Comparison of ENCODE assay signal across 28 mouse cellular contexts in the genomic region with DNA sequence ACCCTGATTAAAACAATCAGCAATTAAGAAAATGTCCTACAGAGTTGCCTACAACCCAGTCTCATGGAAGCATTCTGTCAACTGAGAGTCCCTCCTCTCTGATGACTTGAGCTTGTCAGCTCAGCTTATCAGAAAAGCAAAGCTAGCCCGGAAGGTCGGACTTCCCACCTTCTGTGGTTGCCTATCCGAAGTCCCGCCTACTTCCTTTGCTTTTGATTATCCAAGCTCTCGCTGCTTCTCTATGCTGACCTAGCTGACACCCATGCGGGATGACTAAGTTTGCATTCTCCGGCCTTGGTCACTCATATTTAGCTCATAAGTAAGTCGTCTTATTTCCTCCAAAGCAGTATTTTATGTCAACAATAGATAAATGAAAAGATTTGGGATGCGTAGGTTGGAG.
A peak's percentile ranks its signal among the peaks of the same experiment; 100 is the strongest.
DNase-seq lines count a peak whose midpoint lies in the region; ATAC-seq and TF ChIP-seq lines count a peak whose summit lies in the region.
"Had no signal": no experiment of that assay in that cellular context is flagged by ENCODE, and none has a peak within 500 bp of the region (broad histone marks: within the 10 kb centered on the region; RNA-seq: fewer than 3 reads in every experiment).

No protein-coding gene starts in this region.

- no peak overlapping the region for H3K27ac ChIP-seq in liver, adult 2 months (replicated peaks; ENCODE audit: insufficient read depth, low read depth, low read length)
- H3K27ac ChIP-seq in neural tube, embryonic 15.5 days (replicated peaks) = no peak overlapping the region
- H3K27ac ChIP-seq in thymus, adult 2 months (ENCODE audit: control insufficient read depth, insufficient read depth, low read length) = no peak overlapping the region
- H3K27ac ChIP-seq: embryonic facial prominence, embryonic 12.5 days; forebrain, embryonic 13.5 days; gastrocnemius, adult 2 months; heart, embryonic 15.5 days; hindbrain, embryonic 13.5 days; kidney, postnatal 0 days; midbrain, embryonic 13.5 days; neural tube, embryonic 12.5 days; stomach, embryonic 15.5 days had no signal

- H3K4me1 ChIP-seq in liver, adult 2 months (ENCODE audit: control insufficient read depth, insufficient read depth, low read length) = no peaks in the 10 kb centered on the region
- no peaks in the 10 kb centered on the region; the same call in 1 of the 2 replicates for H3K4me1 ChIP-seq in neural tube, embryonic 15.5 days
- peaks cover 28% of the 10 kb centered on the region for H3K4me1 ChIP-seq in thymus, adult 2 months (replicated peaks; ENCODE audit: control insufficient read depth, insufficient read depth, low read length)
- H3K4me1 ChIP-seq: forebrain, embryonic 13.5 days; hindbrain, embryonic 13.5 days; midbrain, embryonic 13.5 days; neural tube, embryonic 12.5 days; stomach, embryonic 15.5 days had no signal

- TF ChIP-seq CTCF in liver, adult 2 months (IDR thresholded peaks at IDR 0.05; ENCODE audit: low read depth, low read length) = no peak
- no peak for TF ChIP-seq CTCF in thymus, adult 2 months (IDR thresholded peaks at IDR 0.05; ENCODE audit: borderline replicate concordance, control insufficient read depth, extremely low read depth, insufficient read depth, low read length, poor library complexity)

- TF ChIP-seq POLR2A in liver, adult 2 months (IDR thresholded peaks at IDR 0.05; ENCODE audit: extremely low read depth, insufficient read depth, low read length) = no peak
- no peak for TF ChIP-seq POLR2A in thymus, adult 2 months (IDR thresholded peaks at IDR 0.05; ENCODE audit: control insufficient read depth, extremely low read depth, insufficient read depth, low read length, poor library complexity)

- DNase-seq in liver, adult 2 months (ENCODE audit: extremely low read depth, low read depth, low spot score) = peak; percentile 16
- DNase-seq in liver (no peak), MEL-GATA-1-ER (ENCODE audit: extremely low read depth, low read depth) (peak; percentile 44)
- peak; percentile 51 for DNase-seq in c-Kit-negative CD71-positive TER-119-positive erythroid progenitor cells, embryonic 14.5 days (ENCODE audit: low read depth, low spot score)
- DNase-seq in naive thymus-derived CD4-positive, alpha-beta T cell, adult 2 months (ENCODE audit: low read depth) = peak; percentile 47
- DNase-seq in lung, postnatal 4 days = no peak
- DNase-seq in thymus, adult 2 months = no peak
- DNase-seq: cerebellum, adult 18-20 months; cerebellum, postnatal 25 days; gastrocnemius, adult 2 months; heart, postnatal 36 days; kidney, adult 18-20 months; lung, adult 18-20 months; lung, postnatal 10 days; right cerebral cortex, adult 18-20 months; thymus, adult 18-20 months; thymus, postnatal 4 days had no signal

- no peak overlapping the region for H3K4me3 ChIP-seq in liver, adult 2 months (ENCODE audit: insufficient read depth, low read depth, low read length)
- no peak overlapping the region for H3K4me3 ChIP-seq in neural tube, embryonic 15.5 days (replicated peaks)
- H3K4me3 ChIP-seq in thymus, adult 2 months (ENCODE audit: control insufficient read depth, insufficient read depth, low read length) = no peak overlapping the region
- H3K4me3 ChIP-seq: embryonic facial prominence, embryonic 12.5 days; forebrain, embryonic 13.5 days; gastrocnemius, adult 2 months; heart, embryonic 15.5 days; hindbrain, embryonic 13.5 days; limb, embryonic 10.5 days; midbrain, embryonic 13.5 days; neural tube, embryonic 12.5 days; stomach, embryonic 15.5 days had no signal

- no peak overlapping the region for H3K4me2 ChIP-seq in neural tube, embryonic 15.5 days
- H3K4me2 ChIP-seq: embryonic facial prominence, embryonic 12.5 days; forebrain, embryonic 13.5 days; heart, embryonic 15.5 days; hindbrain, embryonic 13.5 days; liver, embryonic 11.5 days; midbrain, embryonic 13.5 days; neural tube, embryonic 12.5 days; stomach, embryonic 15.5 days had no signal

- H3K9ac ChIP-seq in liver, adult 2 months (ENCODE audit: low read depth, low read length) = no peak overlapping the region
- H3K9ac ChIP-seq in neural tube, embryonic 15.5 days (replicated peaks) = no peak overlapping the region
- H3K9ac ChIP-seq: embryonic facial prominence, embryonic 12.5 days; forebrain, embryonic 13.5 days; heart, embryonic 15.5 days; hindbrain, embryonic 13.5 days; midbrain, embryonic 13.5 days; neural tube, embryonic 12.5 days; stomach, embryonic 15.5 days had no signal

- H3K36me3 ChIP-seq in liver, adult 2 months (ENCODE audit: control insufficient read depth, insufficient read depth, low read length) = no peaks in the 10 kb centered on the region
- H3K36me3 ChIP-seq in neural tube, embryonic 15.5 days = no peaks in the 10 kb centered on the region
- H3K36me3 ChIP-seq in thymus, adult 2 months (ENCODE audit: control insufficient read depth, insufficient read depth, low read length) = no peaks in the 10 kb centered on the region
- H3K36me3 ChIP-seq: embryonic facial prominence, embryonic 12.5 days; heart, embryonic 15.5 days; hindbrain, embryonic 13.5 days; limb, embryonic 10.5 days; midbrain, embryonic 13.5 days; neural tube, embryonic 12.5 days; stomach, embryonic 15.5 days had no signal

- H3K27me3 ChIP-seq in liver, adult 2 months (ENCODE audit: control insufficient read depth, insufficient read depth, low read length) = no peaks in the 10 kb centered on the region
- no peaks in the 10 kb centered on the region for H3K27me3 ChIP-seq in neural tube, embryonic 15.5 days (replicated peaks)
- H3K27me3 ChIP-seq in thymus, adult 2 months (ENCODE audit: control insufficient read depth, insufficient read depth, low read length) = no peaks in the 10 kb centered on the region
- H3K27me3 ChIP-seq: embryonic facial prominence, embryonic 12.5 days; forebrain, embryonic 13.5 days; heart, embryonic 15.5 days; hindbrain, embryonic 13.5 days; midbrain, embryonic 13.5 days; neural tube, embryonic 12.5 days; stomach, embryonic 15.5 days had no signal

- H3K9me3 ChIP-seq in neural tube, embryonic 15.5 days (replicated peaks) = no peaks in the 10 kb centered on the region
- H3K9me3 ChIP-seq: embryonic facial prominence, embryonic 12.5 days; forebrain, embryonic 13.5 days; heart, embryonic 15.5 days; hindbrain, embryonic 13.5 days; limb, embryonic 10.5 days; midbrain, embryonic 13.5 days; neural tube, embryonic 12.5 days; stomach, embryonic 15.5 days had no signal

- 75% methylated on average over 9 of the region's 9 CpGs for WGBS in liver, adult 2 months
- WGBS in neural tube, embryonic 15.5 days = 85% methylated on average over 9 of the region's 9 CpGs
- 90% methylated on average over 9 of the region's 9 CpGs for WGBS in thymus, adult 2 months

- H3K79me2 ChIP-seq in liver, adult 2 months (ENCODE audit: control insufficient read depth, insufficient read depth, low read length) = no peaks in the 10 kb centered on the region

- ATAC-seq in neural tube, embryonic 15.5 days (ENCODE audit: low FRiP score) = no peak
- ATAC-seq: forebrain, embryonic 13.5 days; midbrain, embryonic 13.5 days had no signal

Comparison
In these comparisons a context has a peak if more than half of its experiments do, and no peak if none do; other contexts are left out.
1. DNase-seq: peak in liver, adult 2 months (single experiment), MEL-GATA-1-ER (single experiment), c-Kit-negative CD71-positive TER-119-positive erythroid progenitor cells, embryonic 14.5 days (single experiment) and naive thymus-derived CD4-positive, alpha-beta T cell, adult 2 months (single experiment); none in liver (single experiment), lung, postnatal 4 days (0 of 2) and thymus, adult 2 months (single experiment).